Mouse (Mus musculus) yolk sac, embryonic 10.5 days (tissue): ENCODE data around the gene Slc13a2.

Experiments
- DNase-seq: peaks from one replicate; pipeline ENCODE4 v3.0.0-alpha.2; 2017; ENCODE audit warnings: low spot score

Slc13a2 gene

GRCm38 (mm10) chr11:78434052-78434451 lies 12.0 kb upstream of the Slc13a2 start:
- DNase-seq, result no peak

GRCm38 (mm10) chr11:78431176-78431575 lies 9.2 kb upstream of the Slc13a2 start:
- DNase-seq, result no peak

GRCm38 (mm10) chr11:78430195-78430878 lies 8.3 kb upstream of the Slc13a2 start:
- no peak for DNase-seq

- DNase-seq, result no peak
These were observed 6.3 kb upstream of the Slc13a2 start for GRCm38 (mm10) chr11:78428309-78428708.

- no peak for DNase-seq
These were observed 5.6 kb upstream of the Slc13a2 start for GRCm38 (mm10) chr11:78427655-78428054.

GRCm38 (mm10) chr11:78425572-78425971 lies 3.6 kb upstream of the Slc13a2 start:
- no peak for DNase-seq

- no peak for DNase-seq
These were observed 2.3 kb upstream of the Slc13a2 start for GRCm38 (mm10) chr11:78424352-78424751.

- DNase-seq, result no peak
These were observed 612 bp downstream of the Slc13a2 start for GRCm38 (mm10) chr11:78421201-78422009.

GRCm38 (mm10) chr11:78420263-78420889 lies 1.6 kb downstream of the Slc13a2 start:
- DNase-seq, result no peak

GRCm38 (mm10) chr11:78416854-78417253 lies 5.2 kb downstream of the Slc13a2 start:
- no peak for DNase-seq

GRCm38 (mm10) chr11:78412861-78413260 lies 9.2 kb downstream of the Slc13a2 start:
- no peak for DNase-seq

GRCm38 (mm10) chr11:78412324-78412850 lies 9.6 kb downstream of the Slc13a2 start:
- no peak for DNase-seq

- no peak for DNase-seq
These were observed 10.3 kb downstream of the Slc13a2 start for GRCm38 (mm10) chr11:78411606-78412323.

GRCm38 (mm10) chr11:78408256-78409240 lies 13.5 kb downstream of the Slc13a2 start:
- DNase-seq, result no peak

GRCm38 (mm10) chr11:78402062-78402461 lies 20.0 kb downstream of the Slc13a2 start:
- DNase-seq, result no peak

GRCm38 (mm10) chr11:78401469-78401868 lies 20.5 kb downstream of the Slc13a2 start:
- DNase-seq, result no peak

GRCm38 (mm10) chr11:78400936-78401335 lies 21.1 kb downstream of the Slc13a2 start:
- no peak for DNase-seq

GRCm38 (mm10) chr11:78399680-78400079 lies 22.3 kb downstream of the Slc13a2 start:
- peak; percentile 23 for DNase-seq

GRCm38 (mm10) chr11:78398212-78398611 lies 23.8 kb downstream of the Slc13a2 start:
- no peak for DNase-seq

GRCm38 (mm10) chr11:78397397-78397796 lies 24.6 kb downstream of the Slc13a2 start:
- DNase-seq, result peak; percentile 35

- DNase-seq, result no peak
These were observed 25.1 kb downstream of the Slc13a2 start for GRCm38 (mm10) chr11:78396950-78397349.
